Mouse (Mus musculus) MEL (cell line): Measurements from ENCODE around the gene Srsf2. TPM values are rescaled to one million over a fixed set of nuclear protein-coding genes. Genes with fewer than 3 reads are reported as not detected.

ENCODE experiments used
- DNase-seq: peaks from one replicate; pipeline ENCODE4 v3.0.0; 2011; ENCODE audit warnings: low read depth, low spot score
- H3K27ac ChIP-seq: 2 replicates; pipeline ENCODE4 v1.5.1; 2012; ENCODE audit warnings: low read depth, mild to moderate bottlenecking, control low read depth, low read length, moderate library complexity; ENCODE audit not compliant: control insufficient read depth
- H3K27me3 ChIP-seq, 2 experiments: fragments of 150-350 bp in 1 of 2; sonication (generic) in 1 of 2; 2 replicates each; pipeline ENCODE4 v1.6.1; 2012; ENCODE audit warnings: low read length in 2 of 2, mild to moderate bottlenecking in 2 of 2, improper control_type of control experiment in 1 of 2, moderate library complexity in 1 of 2; ENCODE audit not compliant: insufficient read depth in 2 of 2, control insufficient read depth in 1 of 2
- H3K36me3 ChIP-seq, 2 experiments: 2 replicates each; pipeline ENCODE4 v1.6.1; 2012 to 2014; ENCODE audit warnings: low read length in 2 of 2, improper control_type of control experiment in 1 of 2, inconsistent platforms in 1 of 2, mild to moderate bottlenecking in 1 of 2; ENCODE audit not compliant: insufficient read depth in 2 of 2, control insufficient read depth in 1 of 2
- H3K4me1 ChIP-seq, 2 experiments: fragments of 150-350 bp in 1 of 2; sonication (generic) in 1 of 2; 2 replicates each; pipeline ENCODE4 v1.6.1; 2012; ENCODE audit warnings: low read length in 2 of 2, improper control_type of control experiment in 1 of 2, mild to moderate bottlenecking in 1 of 2; ENCODE audit not compliant: insufficient read depth in 2 of 2, control insufficient read depth in 1 of 2
- H3K4me3 ChIP-seq, 2 experiments: fragments of 150-350 bp in 1 of 2; sonication (generic) in 1 of 2; 2 replicates each; pipeline ENCODE4 v1.5.1; 2012; ENCODE audit warnings: low read depth in 2 of 2, low read length in 2 of 2, mild to moderate bottlenecking in 2 of 2, moderate library complexity in 2 of 2, control low read depth in 1 of 2, improper control_type of control experiment in 1 of 2; ENCODE audit not compliant: control insufficient read depth in 1 of 2, insufficient read depth in 1 of 2
- H3K79me2 ChIP-seq: 2 replicates; pipeline ENCODE4 v1.6.1; 2012; ENCODE audit warnings: mild to moderate bottlenecking, low read length, moderate library complexity; ENCODE audit not compliant: control insufficient read depth, poor library complexity, insufficient read depth
- H3K9ac ChIP-seq: 2 replicates; pipeline ENCODE4 v1.6.1; 2012; ENCODE audit warnings: low read depth, mild to moderate bottlenecking, control low read depth, low read length, moderate library complexity; ENCODE audit not compliant: control insufficient read depth, poor library complexity, severe bottlenecking
- H3K9me3 ChIP-seq: fragments of 150-350 bp; sonication (generic); replicated peaks from 2 replicates; pipeline ENCODE4 v1.6.1; 2012; ENCODE audit warnings: mild to moderate bottlenecking, low read length, improper control_type of control experiment, moderate library complexity; ENCODE audit not compliant: insufficient read depth
- BHLHE40 ChIP-seq: IDR thresholded peaks from 2 replicates; pipeline ENCODE4 v1.6.1; 2012; ENCODE audit warnings: low read depth, mild to moderate bottlenecking, inconsistent platforms, low read length, improper control_type of control experiment, borderline replicate concordance
- CTCF ChIP-seq, 3 experiments: IDR thresholded peaks in 2 of 3; conservative IDR thresholded peaks in 1 of 3; 2 replicates each; pipeline ENCODE4 v1.5.1; 2011 to 2012; ENCODE audit warnings: low read length in 3 of 3, low read depth in 2 of 3, mild to moderate bottlenecking in 2 of 3, improper control_type of control experiment in 1 of 3, inconsistent platforms in 1 of 3, mixed read lengths in 1 of 3, moderate library complexity in 1 of 3; ENCODE audit not compliant: control insufficient read depth in 1 of 3, insufficient read depth in 1 of 3, poor library complexity in 1 of 3, severe bottlenecking in 1 of 3
- EP300 ChIP-seq, 2 experiments: IDR thresholded peaks; 2 replicates each; pipeline ENCODE4 v1.6.1; 2011; ENCODE audit warnings: improper control_type of control experiment in 2 of 2, low read length in 2 of 2, low read depth in 1 of 2, mild to moderate bottlenecking in 1 of 2
- ETS1 ChIP-seq: IDR thresholded peaks from 2 replicates; pipeline ENCODE4 v1.6.1; 2012; ENCODE audit warnings: low read depth, mild to moderate bottlenecking, inconsistent platforms, low read length, improper control_type of control experiment, moderate library complexity
- GABPA ChIP-seq: IDR thresholded peaks from 2 replicates; pipeline ENCODE4 v1.6.1; 2012; ENCODE audit warnings: low read depth, mild to moderate bottlenecking, inconsistent platforms, low read length, improper control_type of control experiment, moderate library complexity
- HCFC1 ChIP-seq: IDR thresholded peaks from 2 replicates; pipeline ENCODE4 v1.6.1; 2012; ENCODE audit warnings: low read depth, mild to moderate bottlenecking, inconsistent platforms, low read length, improper control_type of control experiment, moderate library complexity
- KAT2A ChIP-seq: conservative IDR thresholded peaks from 2 replicates; pipeline ENCODE4 v1.6.1; 2012; ENCODE audit warnings: low read depth, low read length, improper control_type of control experiment, inconsistent platforms
- MAZ ChIP-seq: IDR thresholded peaks from 2 replicates; pipeline ENCODE4 v1.6.1; 2012; ENCODE audit warnings: low read depth, mild to moderate bottlenecking, inconsistent platforms, low read length, improper control_type of control experiment
- MEF2A ChIP-seq: IDR thresholded peaks from 2 replicates; pipeline ENCODE4 v1.6.1; 2014; ENCODE audit warnings: low read depth, mild to moderate bottlenecking, inconsistent platforms, low read length, improper control_type of control experiment; ENCODE audit not compliant: poor library complexity, insufficient replicate concordance, severe bottlenecking; ENCODE audit errors: extremely low read depth
- MXI1 ChIP-seq: IDR thresholded peaks from 2 replicates; pipeline ENCODE4 v1.6.1; 2011; ENCODE audit warnings: mild to moderate bottlenecking, low read depth, low read length, improper control_type of control experiment
- MYB ChIP-seq: IDR thresholded peaks from 2 replicates; pipeline ENCODE4 v1.6.1; 2011; ENCODE audit warnings: mild to moderate bottlenecking, low read depth, low read length, improper control_type of control experiment
- MYC ChIP-seq: IDR thresholded peaks from 2 replicates; pipeline ENCODE4 v1.6.1; 2011; ENCODE audit warnings: low read depth, mild to moderate bottlenecking, low read length, improper control_type of control experiment, moderate library complexity
- NELFE ChIP-seq: IDR thresholded peaks from 2 replicates; pipeline ENCODE4 v1.6.1; 2011; ENCODE audit warnings: low read depth, low read length, improper control_type of control experiment
- NRF1 ChIP-seq: IDR thresholded peaks from 2 replicates; pipeline ENCODE4 v1.6.1; 2014; ENCODE audit warnings: low read depth, mild to moderate bottlenecking, inconsistent platforms, low read length, improper control_type of control experiment, moderate library complexity; ENCODE audit not compliant: poor library complexity, insufficient read depth, severe bottlenecking
- POLR2A ChIP-seq, 2 experiments: IDR thresholded peaks; 2 replicates each; pipeline ENCODE4 v1.6.1; 2011 to 2012; ENCODE audit warnings: low read length in 2 of 2, mild to moderate bottlenecking in 2 of 2, control low read depth in 1 of 2, improper control_type of control experiment in 1 of 2, low read depth in 1 of 2, moderate library complexity in 1 of 2; ENCODE audit not compliant: control insufficient read depth in 1 of 2, insufficient read depth in 1 of 2, poor library complexity in 1 of 2
- POLR2AphosphoS2 ChIP-seq: IDR thresholded peaks from 2 replicates; pipeline ENCODE4 v1.6.1; 2011; ENCODE audit warnings: low read length, improper control_type of control experiment
- POLR2AphosphoS5 ChIP-seq: IDR thresholded peaks from 2 replicates; pipeline ENCODE4 v1.6.1; 2012; ENCODE audit warnings: low read depth, borderline replicate concordance, mild to moderate bottlenecking, inconsistent platforms, low read length, moderate library complexity, mixed read lengths
- RCOR1 ChIP-seq: IDR thresholded peaks from 2 replicates; pipeline ENCODE4 v1.6.1; 2012; ENCODE audit warnings: low read depth, mild to moderate bottlenecking, inconsistent platforms, low read length, improper control_type of control experiment
- SIN3A ChIP-seq: IDR thresholded peaks from 2 replicates; pipeline ENCODE4 v1.6.1; 2012; ENCODE audit warnings: low read length, improper control_type of control experiment, inconsistent platforms
- SMC3 ChIP-seq: IDR thresholded peaks from 2 replicates; pipeline ENCODE4 v1.6.1; 2011; ENCODE audit warnings: low read depth, low read length, improper control_type of control experiment
- TBP ChIP-seq: IDR thresholded peaks from 2 replicates; pipeline ENCODE4 v1.8.0; 2011; ENCODE audit warnings: low read depth, low read length, improper control_type of control experiment
- UBTF ChIP-seq: IDR thresholded peaks from 2 replicates; pipeline ENCODE4 v1.6.1; 2012; ENCODE audit warnings: low read depth, mild to moderate bottlenecking, inconsistent platforms, low read length, improper control_type of control experiment, moderate library complexity, borderline replicate concordance; ENCODE audit not compliant: insufficient read depth
- USF2 ChIP-seq, 2 experiments: IDR thresholded peaks; 2 replicates each; pipeline ENCODE4 v1.6.1; 2011 to 2012; ENCODE audit warnings: improper control_type of control experiment in 2 of 2, low read length in 2 of 2, borderline replicate concordance in 1 of 2, inconsistent platforms in 1 of 2, low read depth in 1 of 2, mild to moderate bottlenecking in 1 of 2; ENCODE audit not compliant: insufficient read depth in 1 of 2
- ZC3H11A ChIP-seq: IDR thresholded peaks from 2 replicates; pipeline ENCODE4 v1.6.1; 2012; ENCODE audit warnings: low read depth, mild to moderate bottlenecking, inconsistent platforms, low read length, improper control_type of control experiment
- ZKSCAN1 ChIP-seq: IDR thresholded peaks from 2 replicates; pipeline ENCODE4 v1.6.1; 2012; ENCODE audit warnings: low read depth, mild to moderate bottlenecking, inconsistent platforms, low read length, improper control_type of control experiment, moderate library complexity
- polyA plus RNA-seq, 2 experiments: library from polyadenylated mRNA; stranded (reverse) in 1 of 2; unstranded in 1 of 2; fragments of >175 nt in 1 of 2; fragments of >200 nt in 1 of 2; gene quantifications; 2 replicates each; pipeline versions ENCODE4 v1.2.1 to v1.2.4; 2012; ENCODE audit warnings: low replicate concordance in 2 of 2, low read depth in 1 of 2; ENCODE audit not compliant: insufficient read length in 2 of 2, insufficient read depth in 1 of 2, missing spikeins in 1 of 2
- total RNA-seq: library from RNA; depleted of rRNA; stranded (reverse); fragments of 300-350 nt; gene quantifications from 2 replicates; pipeline ENCODE4 v1.2.3, GENCODE M21; 2012

Srsf2 gene
- total and polyA plus RNA-seq, 3 experiments: 257 to 1,128 (median 453) TPM

DNA sequence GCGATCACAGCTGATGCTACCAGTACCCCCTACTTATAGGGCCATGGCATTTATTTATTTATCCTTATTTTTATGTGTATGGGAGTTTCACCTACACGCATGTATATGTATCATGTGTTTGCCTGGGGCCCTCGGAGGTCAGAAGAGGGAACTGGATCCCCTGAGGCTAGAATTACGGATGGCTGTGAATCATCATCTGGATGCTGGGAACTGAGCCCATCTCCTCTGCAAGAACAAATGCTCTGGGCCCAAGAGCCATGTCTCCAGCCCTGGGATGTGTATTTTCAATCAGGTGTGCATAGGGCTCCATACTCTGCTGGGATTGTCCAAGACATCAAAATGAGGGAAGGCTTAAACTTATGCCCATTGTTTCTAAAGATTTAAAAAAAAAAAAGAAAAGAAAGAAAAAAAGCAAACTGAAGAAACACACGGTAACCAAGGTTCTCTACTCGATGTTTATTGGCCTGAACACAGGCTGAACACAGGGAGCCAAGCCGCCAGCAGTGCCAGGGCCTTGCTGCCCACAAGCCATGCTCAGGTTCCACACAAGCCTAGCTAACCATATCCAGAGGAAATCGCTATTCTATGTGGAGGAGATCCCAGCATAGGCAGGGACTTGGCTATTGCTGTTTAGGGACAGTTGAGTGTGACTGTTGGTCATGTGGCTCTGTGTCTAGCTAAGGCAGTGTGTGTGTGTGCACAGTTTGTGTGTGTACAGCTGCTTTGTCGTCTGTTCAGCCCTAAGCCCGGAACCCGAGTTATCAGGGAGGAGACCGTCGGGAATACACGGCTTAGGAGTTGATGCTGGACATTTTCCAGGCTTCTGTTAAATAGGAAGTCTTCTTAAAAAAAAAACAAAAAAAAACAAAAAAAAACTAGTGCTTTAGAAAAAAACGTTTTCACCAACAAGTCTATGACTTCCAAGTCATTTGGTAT lies 46.5 kb downstream of the Srsf2 start:
- Histone ChIP-seq H3K9ac (no peak overlapping the region), H3K4me1 (no peaks in the 10 kb centered on the region), H3K36me3 (no peaks in the 10 kb centered on the region), H3K79me2 (no peaks in the 10 kb centered on the region), H3K4me3 (no peak overlapping the region), H3K27ac (no peak overlapping the region), H3K27me3 (no peaks in the 10 kb centered on the region), H3K9me3 (no peaks in the 10 kb centered on the region)
- no peak for TF ChIP-seq USF2 (IDR thresholded peaks at IDR 0.05; ENCODE audit: borderline replicate concordance in 1 of 2, insufficient read depth in 1 of 2, low read depth in 1 of 2, low read length in 2 of 2)
- TF ChIP-seq MAZ: no peak
- no peak for TF ChIP-seq HCFC1
- TF ChIP-seq RCOR1: no peak
- TF ChIP-seq GABPA: no peak
- TF ChIP-seq BHLHE40: no peak
- no peak for TF ChIP-seq POLR2AphosphoS2
- TF ChIP-seq CTCF (IDR thresholded peaks at IDR 0.05 in 2 of 3, conservative IDR thresholded peaks at IDR 0.05 in 1 of 3; ENCODE audit: control insufficient read depth in 1 of 3, insufficient read depth in 1 of 3, low read depth in 2 of 3, low read length in 3 of 3, poor library complexity in 1 of 3, severe bottlenecking in 1 of 3): no peak
- no peak for TF ChIP-seq EP300 (IDR thresholded peaks at IDR 0.05; ENCODE audit: low read depth in 1 of 2, low read length in 2 of 2)
- TF ChIP-seq UBTF: no peak
- TF ChIP-seq ETS1: no peak
- no peak for DNase-seq

- H3K4me1 ChIP-seq: no peaks in the 10 kb centered on the region
- no peaks in the 10 kb centered on the region for H3K79me2 ChIP-seq
- no peaks in the 10 kb centered on the region for H3K27me3 ChIP-seq
- no peaks in the 10 kb centered on the region for H3K9me3 ChIP-seq
- no peak overlapping the region for H3K9ac ChIP-seq
- DNase-seq: no peak
- H3K27ac ChIP-seq: no peak overlapping the region
- no peaks in the 10 kb centered on the region for H3K36me3 ChIP-seq
- no peak for TF ChIP-seq MEF2A
- no peak overlapping the region for H3K4me3 ChIP-seq
Measured at GRCm38 (mm10) chr11:116802709-116803108, 50.2 kb downstream of the Srsf2 start.

DNA sequence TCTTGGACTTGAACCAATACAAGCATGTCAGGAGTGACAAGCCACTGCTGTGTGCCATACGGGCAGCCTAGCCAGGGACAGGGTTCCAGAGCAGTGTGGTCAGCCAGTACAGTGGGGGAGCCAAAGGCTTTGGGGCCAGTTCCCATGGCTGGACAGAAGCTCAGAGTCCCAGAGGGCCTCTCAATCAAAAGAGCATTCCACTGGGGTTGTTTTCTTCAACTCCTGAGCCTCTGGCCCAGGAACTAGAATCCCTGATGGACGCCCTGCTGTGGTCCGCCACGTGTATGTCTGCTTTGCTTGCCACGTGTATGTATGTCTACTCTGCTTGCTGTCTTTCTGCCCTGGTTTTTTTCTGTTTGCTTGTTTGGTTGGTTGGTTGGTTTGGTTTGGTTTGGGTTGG lies 51.8 kb downstream of the Srsf2 start:
- Histone ChIP-seq H3K4me1 (no peaks in the 10 kb centered on the region), H3K9ac (no peak overlapping the region), H3K27me3 (peaks cover 0 to 8% of the 10 kb centered on the region in 2 experiments; a peak in 1 of 4 replicates), H3K36me3 (no peaks in the 10 kb centered on the region), H3K79me2 (no peaks in the 10 kb centered on the region), H3K4me3 (no peak overlapping the region), H3K9me3 (no peaks in the 10 kb centered on the region), H3K27ac (no peak overlapping the region)
- no peak for DNase-seq
- no peak for TF ChIP-seq POLR2A (IDR thresholded peaks at IDR 0.05; ENCODE audit: control insufficient read depth in 1 of 2, insufficient read depth in 1 of 2, low read depth in 1 of 2, low read length in 2 of 2, poor library complexity in 1 of 2)
- TF ChIP-seq TBP: no peak
- no peak for TF ChIP-seq SIN3A
- TF ChIP-seq KAT2A: no peak
- TF ChIP-seq GABPA: no peak
- TF ChIP-seq MXI1: no peak
- no peak for TF ChIP-seq SMC3
- no peak for TF ChIP-seq ZKSCAN1
- no peak for TF ChIP-seq POLR2AphosphoS5
- TF ChIP-seq MYB: no peak
- no peak for TF ChIP-seq MYC
- no peak for TF ChIP-seq ZC3H11A
- no peak for TF ChIP-seq NRF1
- TF ChIP-seq NELFE: no peak
- no peak for TF ChIP-seq USF2 (IDR thresholded peaks at IDR 0.05; ENCODE audit: borderline replicate concordance in 1 of 2, insufficient read depth in 1 of 2, low read depth in 1 of 2, low read length in 2 of 2)
